Mouse (Mus musculus) Muller cell, postnatal 12 days (primary cell): ENCODE results near the gene Nfe2l2.

Experiments
- DNase-seq: peaks from one replicate; pipeline ENCODE4 v3.0.0-alpha.2; 2015; ENCODE audit errors: inconsistent ontology term

Nfe2l2 gene

GRCm38 (mm10) chr2:75704234-75705161 is at the start of gene Nfe2l2:
Gene Nfe2l2, minus strand, starts transcription at chr2:75704641.
- peak; percentile 99 for DNase-seq

- DNase-seq: no peak
Observed at GRCm38 (mm10) chr2:75752306-75753175, 48.1 kb upstream of the Nfe2l2 start.

- no peak for DNase-seq
Observed at GRCm38 (mm10) chr2:75751896-75752295, 47.5 kb upstream of the Nfe2l2 start.

GRCm38 (mm10) chr2:75750869-75751268 is 46.4 kb upstream of the Nfe2l2 start:
- DNase-seq: no peak

- no peak for DNase-seq
Observed at GRCm38 (mm10) chr2:75750043-75750718, 45.7 kb upstream of the Nfe2l2 start.

GRCm38 (mm10) chr2:75748841-75749240 is 44.4 kb upstream of the Nfe2l2 start:
- DNase-seq: no peak

- peak; percentile 11 for DNase-seq
Observed at GRCm38 (mm10) chr2:75737006-75737503, 32.6 kb upstream of the Nfe2l2 start.

GRCm38 (mm10) chr2:75734196-75734865 is 29.9 kb upstream of the Nfe2l2 start:
- peak; percentile 55 for DNase-seq

GRCm38 (mm10) chr2:75733177-75733576 is 28.7 kb upstream of the Nfe2l2 start:
- DNase-seq: no peak

- DNase-seq: no peak
Observed at GRCm38 (mm10) chr2:75731929-75732328, 27.5 kb upstream of the Nfe2l2 start.

- DNase-seq: no peak
Observed at GRCm38 (mm10) chr2:75731233-75731651, 26.8 kb upstream of the Nfe2l2 start.

GRCm38 (mm10) chr2:75730052-75730451 is 25.6 kb upstream of the Nfe2l2 start:
- DNase-seq: no peak

GRCm38 (mm10) chr2:75724863-75725445 is 20.5 kb upstream of the Nfe2l2 start:
- no peak for DNase-seq

GRCm38 (mm10) chr2:75723481-75723880 is 19.0 kb upstream of the Nfe2l2 start:
- DNase-seq: no peak

- peak; percentile 39 for DNase-seq
Observed at GRCm38 (mm10) chr2:75722893-75723292, 18.5 kb upstream of the Nfe2l2 start.

- DNase-seq: no peak
Observed at GRCm38 (mm10) chr2:75720236-75721027, 16.0 kb upstream of the Nfe2l2 start.

- DNase-seq: peak; percentile 52
Observed at GRCm38 (mm10) chr2:75719331-75719869, 15.0 kb upstream of the Nfe2l2 start.

- no peak for DNase-seq
Observed at GRCm38 (mm10) chr2:75716046-75717016, 11.9 kb upstream of the Nfe2l2 start.
